Mouse (Mus musculus) subcutaneous adipose tissue, adult 2 months (tissue): Measurements from ENCODE around the gene Vmn1r128. TPM values are rescaled to one million over a fixed set of nuclear protein-coding genes. Genes with fewer than 3 reads are reported as not detected.

Experiments used
- polyA plus RNA-seq: library from polyadenylated mRNA; depleted of rRNA; stranded (reverse); fragments of >200 nt; gene quantifications from 2 replicates; pipeline ENCODE4 v1.2.3, GENCODE M21; 2012; ENCODE audit warnings: low replicate concordance; rRNA removed

Gene Vmn1r128
- not detected in 2 replicates for polyA plus RNA-seq

GRCm38 (mm10) chr7:21349073-21349472, at the start of gene Vmn1r128:
Vmn1r128 (plus strand) TSS chr7:21349373.

DNA sequence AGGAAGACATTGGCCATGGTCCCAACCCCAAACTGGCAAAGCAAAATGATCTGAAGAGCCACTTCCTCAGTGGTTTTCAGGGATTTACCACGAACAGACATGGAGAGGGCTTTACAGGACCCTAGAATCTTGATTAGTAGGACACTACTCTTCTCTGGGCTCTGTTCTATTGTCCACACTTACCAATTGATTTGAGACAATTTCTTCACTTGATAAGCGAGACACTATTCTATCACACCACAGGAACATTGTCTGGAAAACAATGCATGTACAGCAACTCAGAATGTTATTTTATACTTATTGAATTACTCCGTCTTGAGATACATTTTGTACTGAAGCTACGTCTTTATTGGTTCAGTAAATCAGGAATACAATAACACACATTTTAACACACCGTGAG, 47.8 kb upstream of the Vmn1r128 start, which contains the start of gene Vmn1r126:
Gene Vmn1r126 (minus strand): TSS at position 101 of the 400 bp plus-strand sequence.

DNA sequence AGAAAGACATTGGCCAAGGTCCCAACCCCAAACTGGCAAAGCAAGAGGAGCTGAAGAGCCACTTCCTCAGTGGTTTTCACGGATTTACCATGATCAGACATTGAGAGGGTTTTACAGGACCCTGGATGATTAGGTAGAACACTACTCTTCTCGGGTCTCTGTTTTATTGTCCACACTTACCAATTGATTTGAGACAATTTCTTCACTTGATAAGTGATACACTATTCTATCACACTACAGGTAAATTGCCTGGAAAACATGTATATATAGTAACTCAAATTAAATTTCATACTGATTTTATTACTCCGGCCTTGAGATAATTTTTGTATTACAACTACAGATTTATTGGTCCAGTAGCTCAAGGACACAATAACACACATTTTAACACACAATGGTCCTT, 29.4 kb upstream of the Vmn1r128 start, which contains the start of gene Vmn1r127:
Gene Vmn1r127 (minus strand): TSS at position 101 of the 400 bp plus-strand sequence.

GRCm38 (mm10) chr7:21361191-21361590, 12.0 kb downstream of the Vmn1r128 start, which contains the start of gene Vmn1r129:
Vmn1r129 (minus strand) TSS chr7:21361291.

Other genes starting within 250 kb of the Vmn1r128 start
- not detected in 2 replicates for gene Vmn1r122, start 215.2 kb upstream of the Vmn1r128 start, polyA plus RNA-seq
- gene Vmn1r123, start 187.2 kb upstream of the Vmn1r128 start, polyA plus RNA-seq, result not detected in 2 replicates
- gene Gm5157, start 158.9 kb upstream of the Vmn1r128 start, polyA plus RNA-seq, result not detected in 2 replicates
- not detected in 2 replicates for gene Vmn1r124, start 88.8 kb upstream of the Vmn1r128 start, polyA plus RNA-seq
- not detected in 2 replicates for gene Vmn1r125, start 77.2 kb upstream of the Vmn1r128 start, polyA plus RNA-seq
- not detected in 2 replicates for gene Vmn1r126, start 47.9 kb upstream of the Vmn1r128 start, polyA plus RNA-seq
- not detected in 2 replicates for gene Vmn1r127, start 29.5 kb upstream of the Vmn1r128 start, polyA plus RNA-seq
- gene Vmn1r129, start 11.9 kb downstream of the Vmn1r128 start, polyA plus RNA-seq, result not detected in 2 replicates
- not detected in 2 replicates for gene Gm6882, start 83.4 kb downstream of the Vmn1r128 start, polyA plus RNA-seq
- not detected in 2 replicates for gene Vmn1r130, start 162.4 kb downstream of the Vmn1r128 start, polyA plus RNA-seq
- not detected in 2 replicates for gene Vmn1r131, start 196.7 kb downstream of the Vmn1r128 start, polyA plus RNA-seq